Mouse (Mus musculus) adrenal gland, adult 18-20 months (tissue): ENCODE data around the gene Gclc. TPM values are rescaled to one million over a fixed set of nuclear protein-coding genes. Genes with fewer than 3 reads are reported as not detected.
"Not testable (repeated sequence)": the region's sequence is repeated elsewhere in the genome, so short reads cannot be mapped to it uniquely, and the experiment has no call there.

Experiments
- DNase-seq, 2 experiments: peaks; one replicate each; pipeline ENCODE4 v3.0.0; 2021 to 2022; ENCODE audit warnings: low spot score in 2 of 2
- total RNA-seq, 2 experiments: library from RNA; stranded (reverse); gene quantifications; 1 replicate in 1 of 2; 2 replicates in 1 of 2; pipeline ENCODE4 v1.2.3; 2021

Gene Gclc
- total RNA-seq, 2 experiments from 2014 or later: 38.1 to 50.8 TPM

GRCm38 (mm10) chr9:77741452-77741851 lies 12.9 kb upstream of the Gclc start:
- no peak for DNase-seq

GRCm38 (mm10) chr9:77744798-77745197 lies 9.5 kb upstream of the Gclc start:
- no peak for DNase-seq

- no peak for DNase-seq
These were observed 8.0 kb upstream of the Gclc start for GRCm38 (mm10) chr9:77746315-77746714.

- DNase-seq: not testable (repeated sequence)
These were observed 6.0 kb upstream of the Gclc start for GRCm38 (mm10) chr9:77748292-77748691.

- DNase-seq: peak; percentile 93 to 96
These were observed 3.9 kb upstream of the Gclc start for GRCm38 (mm10) chr9:77750133-77751060.

- DNase-seq: no peak
These were observed 3.2 kb upstream of the Gclc start for GRCm38 (mm10) chr9:77751091-77751521.

GRCm38 (mm10) chr9:77754728-77755402 lies 530 bp downstream of the Gclc start:
- peak; percentile 66 to 71 for DNase-seq

GRCm38 (mm10) chr9:77755403-77755784 lies 1.1 kb downstream of the Gclc start:
- no peak for DNase-seq

- DNase-seq: no peak
These were observed 1.7 kb downstream of the Gclc start for GRCm38 (mm10) chr9:77756076-77756475.

GRCm38 (mm10) chr9:77757331-77757730 lies 3.0 kb downstream of the Gclc start:
- DNase-seq: no peak

GRCm38 (mm10) chr9:77758481-77758880 lies 4.1 kb downstream of the Gclc start:
- no peak for DNase-seq

GRCm38 (mm10) chr9:77759111-77759510 lies 4.8 kb downstream of the Gclc start:
- DNase-seq: no peak

- peak in 1 of 2 experiments; percentile 31 for DNase-seq
These were observed 5.4 kb downstream of the Gclc start for GRCm38 (mm10) chr9:77759756-77760155.

GRCm38 (mm10) chr9:77766218-77766617 lies 11.9 kb downstream of the Gclc start:
- no peak for DNase-seq

- no peak for DNase-seq
These were observed 12.4 kb downstream of the Gclc start for GRCm38 (mm10) chr9:77766767-77767166.

GRCm38 (mm10) chr9:77770909-77771308 lies 16.6 kb downstream of the Gclc start:
- DNase-seq: no peak

GRCm38 (mm10) chr9:77771330-77771729 lies 17.0 kb downstream of the Gclc start:
- DNase-seq: no peak

GRCm38 (mm10) chr9:77771765-77772383 lies 17.5 kb downstream of the Gclc start:
- DNase-seq: no peak

GRCm38 (mm10) chr9:77776720-77777515 lies 22.6 kb downstream of the Gclc start:
- DNase-seq: no peak

GRCm38 (mm10) chr9:77777622-77778021 lies 23.3 kb downstream of the Gclc start:
- DNase-seq: no peak

GRCm38 (mm10) chr9:77779711-77780110 lies 25.4 kb downstream of the Gclc start:
- DNase-seq: no peak
